Mouse (Mus musculus): Measurements from ENCODE around the gene Slc6a4. TPM values are rescaled to one million over a fixed set of nuclear protein-coding genes. Genes with fewer than 3 reads are reported as not detected.

Slc6a4 gene
- total and polyA plus RNA-seq, 2 experiments from 2014 or later = 12.4 to 23.9 TPM

DNA sequence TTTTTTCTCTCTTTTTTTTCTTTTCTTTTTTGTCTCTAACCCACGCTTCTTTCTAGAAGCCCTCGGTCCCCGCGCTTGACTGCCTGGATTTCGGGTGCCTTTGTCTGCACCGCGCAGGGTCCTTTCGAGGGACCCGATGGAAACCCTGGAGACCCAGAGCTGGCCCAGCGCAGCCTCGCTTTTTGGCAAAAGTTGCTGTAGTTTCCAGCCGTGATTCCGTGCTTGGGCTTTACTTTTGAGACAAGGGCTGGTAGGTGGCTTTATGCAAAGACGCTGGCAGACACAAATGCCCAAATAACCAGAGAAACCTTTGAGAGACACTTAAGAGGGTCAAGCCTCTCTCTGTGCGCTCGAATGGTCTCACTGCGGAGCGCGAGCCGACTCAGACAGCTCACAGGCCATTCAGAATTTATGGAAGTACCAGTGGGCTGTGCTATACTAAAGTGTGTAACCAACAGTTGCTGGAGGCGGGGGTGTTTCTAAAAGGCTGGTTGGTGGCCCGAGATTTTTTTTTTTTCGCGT, 363 bp downstream of the Slc6a4 start:
- Histone ChIP-seq H3K9me3 (ENCODE audit: low read length) (no peaks in the 10 kb centered on the region), H3K9ac (replicated peaks; ENCODE audit: low read length) (no peak overlapping the region), H3K4me2 (ENCODE audit: low read depth, low read length) (peak overlapping the region; percentile 78), H3K27ac (no peak overlapping the region), H3K4me1 (ENCODE audit: insufficient read depth, low read length) (no peaks in the 10 kb centered on the region), H3K36me3 (ENCODE audit: insufficient read depth, low read length) (no peaks in the 10 kb centered on the region), H3K27me3 (ENCODE audit: insufficient read depth, low read length) (peaks cover 25% of the 10 kb centered on the region), H3K4me3 (ENCODE audit: low read length) (peak overlapping the region; percentile 41)
- ATAC-seq = no peak
- WGBS = 7% methylated on average over 24 of the region's 24 CpGs
- no peak for TF ChIP-seq CTCF (IDR thresholded peaks at IDR 0.05; ENCODE audit: low read depth)
- peak; percentile 10 for DNase-seq (ENCODE audit: low spot score)

DNA sequence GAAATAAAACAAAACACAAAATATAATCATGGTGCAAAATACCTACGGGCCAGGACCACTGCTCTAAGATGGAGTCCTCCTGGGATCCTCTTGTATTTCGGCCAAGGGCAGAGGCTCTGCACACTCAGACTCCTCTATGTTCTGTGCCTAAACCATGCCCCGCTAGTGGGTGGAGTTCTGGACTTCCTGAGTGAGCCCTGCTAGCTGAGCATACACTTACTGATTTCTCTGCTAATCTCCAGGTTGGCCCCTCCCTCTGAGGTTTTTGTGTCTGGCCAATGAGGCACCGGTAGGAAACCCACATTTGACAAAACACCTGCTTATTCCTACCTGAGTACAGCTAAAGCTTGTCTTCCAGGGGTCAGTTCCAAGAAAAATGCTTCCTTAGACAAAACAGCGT, 2.3 kb downstream of the Slc6a4 start:
- Histone ChIP-seq H3K4me3 (ENCODE audit: low read length) (no peak overlapping the region), H3K4me1 (ENCODE audit: insufficient read depth, low read length) (no peaks in the 10 kb centered on the region), H3K27me3 (ENCODE audit: insufficient read depth, low read length) (peaks cover 25% of the 10 kb centered on the region), H3K27ac (no peak overlapping the region), H3K9me3 (ENCODE audit: low read length) (no peaks in the 10 kb centered on the region), H3K9ac (replicated peaks; ENCODE audit: low read length) (no peak overlapping the region), H3K36me3 (ENCODE audit: insufficient read depth, low read length) (no peaks in the 10 kb centered on the region), H3K4me2 (ENCODE audit: low read depth, low read length) (no peak overlapping the region)
- DNase-seq (ENCODE audit: low spot score) = no peak
- 62% methylated on average over 5 of the region's 5 CpGs for WGBS
- no peak for ATAC-seq
- no peak for TF ChIP-seq CTCF (IDR thresholded peaks at IDR 0.05; ENCODE audit: low read depth)

DNA sequence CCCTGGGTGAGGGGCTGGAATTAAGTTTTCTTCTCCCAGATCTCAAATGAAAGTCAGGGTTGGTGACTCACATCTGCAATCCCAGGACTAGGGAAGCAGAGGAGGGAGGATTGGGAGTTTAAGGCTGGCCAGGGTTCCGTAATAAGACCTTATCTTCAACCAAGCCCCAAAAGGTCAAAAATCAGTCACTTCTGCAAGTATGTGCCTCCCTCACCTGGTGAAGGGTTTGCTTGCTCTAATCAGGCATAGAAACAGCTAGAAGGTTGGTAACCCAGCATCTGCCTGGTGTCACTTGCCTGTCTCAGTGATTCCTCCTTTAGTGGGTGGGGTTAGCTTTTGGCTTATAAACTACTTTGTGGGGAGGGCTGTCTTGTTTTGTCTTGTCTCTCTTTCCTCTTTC, 4.0 kb downstream of the Slc6a4 start:
- Histone ChIP-seq H3K27me3 (ENCODE audit: insufficient read depth, low read length) (peaks cover 25% of the 10 kb centered on the region), H3K4me2 (ENCODE audit: low read depth, low read length) (no peak overlapping the region), H3K4me1 (ENCODE audit: insufficient read depth, low read length) (no peaks in the 10 kb centered on the region), H3K36me3 (ENCODE audit: insufficient read depth, low read length) (no peaks in the 10 kb centered on the region), H3K9me3 (ENCODE audit: low read length) (no peaks in the 10 kb centered on the region), H3K4me3 (ENCODE audit: low read length) (no peak overlapping the region), H3K27ac (no peak overlapping the region), H3K9ac (replicated peaks; ENCODE audit: low read length) (no peak overlapping the region)
- TF ChIP-seq CTCF (IDR thresholded peaks at IDR 0.05; ENCODE audit: low read depth) = no peak
- WGBS = 91% methylated on average over 1 of the region's 1 CpGs
- DNase-seq (ENCODE audit: low spot score) (no peak), ATAC-seq (no peak)

DNA sequence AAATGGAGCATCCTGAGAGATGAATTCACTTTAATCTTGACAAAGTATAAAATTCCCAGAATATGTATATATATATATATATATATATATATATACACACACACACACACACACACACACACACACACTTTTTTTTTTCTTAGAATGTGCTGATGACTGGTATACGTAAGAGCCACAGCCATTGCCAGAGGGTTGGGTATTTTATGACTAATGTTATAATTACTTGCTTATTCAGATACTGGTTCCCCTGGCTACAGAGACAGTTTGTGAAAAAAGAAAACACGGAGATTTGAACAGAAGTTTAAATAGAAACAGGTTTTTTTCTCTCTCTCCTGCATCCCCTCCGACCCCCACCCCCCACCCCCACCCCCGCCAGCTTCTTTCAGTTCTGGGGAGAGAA, 7.5 kb downstream of the Slc6a4 start:
- no peak for ATAC-seq
- 67% methylated on average over 4 of the region's 4 CpGs for WGBS
- no peak for TF ChIP-seq CTCF (IDR thresholded peaks at IDR 0.05; ENCODE audit: low read depth)

DNA sequence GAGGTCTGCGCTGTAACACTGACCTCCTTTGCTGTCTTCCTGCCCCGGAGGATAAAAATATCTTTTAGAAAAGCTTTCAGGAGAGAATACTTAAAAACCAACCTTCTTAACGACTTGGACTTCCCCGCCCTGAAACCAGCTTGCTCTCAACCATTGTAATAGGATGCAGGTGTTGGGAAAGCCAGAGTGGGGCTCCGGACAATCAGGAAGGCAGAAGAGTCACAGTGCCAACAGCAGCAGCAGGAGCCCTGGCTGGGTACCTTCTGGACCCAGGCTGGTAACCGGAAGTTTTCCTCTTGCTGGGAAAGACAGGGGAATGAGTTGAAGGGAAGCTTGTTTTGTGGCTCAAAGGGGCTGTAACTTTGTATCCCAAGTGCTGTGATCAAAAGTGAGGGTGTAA, 8.2 kb downstream of the Slc6a4 start:
- Histone ChIP-seq H3K4me1 (ENCODE audit: insufficient read depth, low read length) (no peaks in the 10 kb centered on the region), H3K4me2 (ENCODE audit: low read depth, low read length) (no peak overlapping the region), H3K27ac (no peak overlapping the region), H3K27me3 (ENCODE audit: insufficient read depth, low read length) (no peaks in the 10 kb centered on the region), H3K36me3 (ENCODE audit: insufficient read depth, low read length) (no peaks in the 10 kb centered on the region), H3K9me3 (ENCODE audit: low read length) (no peaks in the 10 kb centered on the region), H3K9ac (replicated peaks; ENCODE audit: low read length) (no peak overlapping the region), H3K4me3 (ENCODE audit: low read length) (no peak overlapping the region)
- DNase-seq (ENCODE audit: low spot score) (no peak), ATAC-seq (no peak)
- 44% methylated on average over 6 of the region's 6 CpGs for WGBS
- TF ChIP-seq CTCF (IDR thresholded peaks at IDR 0.05; ENCODE audit: low read depth) = no peak

More for the DNA sequence above, 7.5 kb downstream of the Slc6a4 start:
- Histone ChIP-seq H3K4me1 (ENCODE audit: insufficient read depth, low read length) (no peaks in the 10 kb centered on the region), H3K9ac (replicated peaks; ENCODE audit: low read length) (no peak overlapping the region), H3K4me3 (ENCODE audit: low read length) (no peak overlapping the region), H3K4me2 (ENCODE audit: low read depth, low read length) (no peak overlapping the region), H3K27me3 (ENCODE audit: insufficient read depth, low read length) (peaks cover 3% of the 10 kb centered on the region; the same call in 1 of the 2 replicates), H3K27ac (no peak overlapping the region), H3K36me3 (ENCODE audit: insufficient read depth, low read length) (no peaks in the 10 kb centered on the region), H3K9me3 (ENCODE audit: low read length) (no peaks in the 10 kb centered on the region)
- DNase-seq (ENCODE audit: low spot score) = no peak

DNA sequence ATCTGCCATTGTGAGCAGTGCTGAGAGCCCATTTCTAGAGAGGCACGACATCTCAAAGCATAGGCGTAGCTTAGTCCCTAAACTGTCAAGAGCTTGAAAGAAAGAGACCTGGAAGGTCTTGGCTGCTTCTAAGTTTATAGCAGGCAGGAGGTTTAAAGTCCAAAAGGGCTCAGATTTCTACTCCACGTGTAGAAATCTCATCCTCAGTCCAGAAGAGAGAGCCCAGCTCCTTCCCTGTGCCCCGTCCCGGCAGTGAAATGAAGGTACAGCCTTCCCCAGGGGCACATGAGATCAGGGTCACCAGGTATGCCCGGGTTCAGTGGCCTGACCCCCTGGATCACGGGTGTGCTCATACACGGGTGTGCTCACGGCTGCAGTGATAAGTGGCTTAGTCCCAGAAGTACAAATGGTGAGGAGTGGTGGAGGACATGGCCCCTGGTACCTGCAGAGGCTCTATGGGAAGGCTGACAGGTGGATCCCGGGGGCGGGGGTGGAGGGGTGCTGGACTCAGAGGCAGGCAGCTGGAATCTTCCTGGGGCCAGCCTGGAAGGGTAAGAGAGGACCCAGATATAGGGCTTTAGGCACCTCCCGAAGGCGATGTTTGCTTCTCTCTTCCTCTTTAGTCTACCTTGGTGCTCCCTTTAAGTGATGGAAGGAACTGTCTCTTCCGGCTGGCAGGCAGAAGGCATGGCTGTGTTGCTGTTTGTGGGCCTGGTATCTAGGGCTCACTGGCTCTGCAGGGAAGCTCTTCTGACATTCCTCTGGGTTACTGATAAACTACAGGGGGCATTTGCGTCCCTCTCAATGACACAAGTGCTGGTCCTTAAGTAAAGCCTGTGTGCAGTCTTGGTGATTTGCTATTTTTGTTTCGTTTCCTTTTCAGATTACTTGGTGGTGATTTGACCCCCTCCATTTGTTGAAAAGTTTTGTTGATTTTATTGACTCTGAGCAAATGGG, 10.9 kb downstream of the Slc6a4 start:
- Histone ChIP-seq H3K27me3 (ENCODE audit: insufficient read depth, low read length) (no peaks in the 10 kb centered on the region), H3K36me3 (ENCODE audit: insufficient read depth, low read length) (no peaks in the 10 kb centered on the region), H3K4me3 (ENCODE audit: low read length) (no peak overlapping the region), H3K4me2 (ENCODE audit: low read depth, low read length) (no peak overlapping the region), H3K9me3 (ENCODE audit: low read length) (no peaks in the 10 kb centered on the region), H3K27ac (no peak overlapping the region), H3K9ac (replicated peaks; ENCODE audit: low read length) (no peak overlapping the region), H3K4me1 (ENCODE audit: insufficient read depth, low read length) (no peaks in the 10 kb centered on the region)
- DNase-seq (ENCODE audit: low spot score) (no peak), ATAC-seq (no peak)
- WGBS = 79% methylated on average over 16 of the region's 16 CpGs
- no peak for TF ChIP-seq CTCF (IDR thresholded peaks at IDR 0.05; ENCODE audit: low read depth)

Data from hindbrain, postnatal 0 days (tissue).